Mouse (Mus musculus) hindbrain, embryonic 14.5 days (tissue): ENCODE results near the gene Rpl10a. TPM values are rescaled to one million over a fixed set of nuclear protein-coding genes. Genes with fewer than 3 reads are reported as not detected.

Experiments
- ATAC-seq: fragments of 200-750 bp; cut with Nextera tagmentation; 2 replicates; pipeline ENCODE4 v1.8.0; 2017; ENCODE audit warnings: moderate number of reproducible peaks, mild to moderate bottlenecking, moderate TSS enrichment, moderate library complexity; ENCODE audit not compliant: low FRiP score
- DNase-seq: peaks from one replicate; pipeline ENCODE4 v3.0.0-alpha.2; 2015; ENCODE audit warnings: low spot score
- H3K27ac ChIP-seq: fragments of 300-500 bp; sonication (generic); 2 replicates; pipeline ENCODE4 v1.5.1; 2014; ENCODE audit warnings: mild to moderate bottlenecking, moderate library complexity
- H3K27me3 ChIP-seq: fragments of 300-500 bp; sonication (generic); 2 replicates; pipeline ENCODE4 v1.6.1; 2014; ENCODE audit warnings: mild to moderate bottlenecking, low read length, mixed read lengths; ENCODE audit not compliant: control insufficient read depth, insufficient read depth
- H3K36me3 ChIP-seq: fragments of 300-500 bp; sonication (generic); replicated peaks from 2 replicates; pipeline ENCODE4 v1.6.1; 2014; ENCODE audit not compliant: control insufficient read depth, insufficient read depth
- H3K4me1 ChIP-seq: fragments of 300-500 bp; sonication (generic); replicated peaks from 2 replicates; pipeline ENCODE4 v1.6.1; 2014; ENCODE audit warnings: antibody characterized with exemption, low read length, mixed read lengths; ENCODE audit not compliant: control insufficient read depth, insufficient read depth
- H3K4me2 ChIP-seq: fragments of 300-500 bp; sonication (generic); replicated peaks from 2 replicates; pipeline ENCODE4 v1.6.1; 2014; ENCODE audit warnings: mild to moderate bottlenecking, moderate library complexity
- H3K4me3 ChIP-seq: fragments of 300-500 bp; sonication (generic); replicated peaks from 2 replicates; pipeline ENCODE4 v1.5.1; 2014; ENCODE audit warnings: mild to moderate bottlenecking, low read length
- H3K9ac ChIP-seq: fragments of 300-500 bp; sonication (generic); 2 replicates; pipeline ENCODE4 v1.6.1; 2014
- H3K9me3 ChIP-seq: fragments of 300-500 bp; sonication (generic); 2 replicates; pipeline ENCODE4 v1.6.1; 2016; ENCODE audit warnings: low read length; ENCODE audit not compliant: control insufficient read depth
- WGBS: fragments of 180-500 bp; shearing (Covaris S2); extraction: QIAGEN DNeasy Blood & Tissue Kit; methylation state at CpG from one replicate; pipeline ENCODE4 v1.1.7; 2014; 5-methylcytosine and 5-hydroxymethylcytosine counted together
- polyA plus RNA-seq: library from polyadenylated mRNA; unstranded; fragments of >200 nt; fragmentation: Nextera tagmentation; extraction: Ambion mirVana; gene quantifications from 2 replicates; pipeline ENCODE4 v1.2.1, GENCODE M21; 2014

The Rpl10a gene
- polyA plus RNA-seq, 1 experiment from 2014 or later: 441 TPM

DNA sequence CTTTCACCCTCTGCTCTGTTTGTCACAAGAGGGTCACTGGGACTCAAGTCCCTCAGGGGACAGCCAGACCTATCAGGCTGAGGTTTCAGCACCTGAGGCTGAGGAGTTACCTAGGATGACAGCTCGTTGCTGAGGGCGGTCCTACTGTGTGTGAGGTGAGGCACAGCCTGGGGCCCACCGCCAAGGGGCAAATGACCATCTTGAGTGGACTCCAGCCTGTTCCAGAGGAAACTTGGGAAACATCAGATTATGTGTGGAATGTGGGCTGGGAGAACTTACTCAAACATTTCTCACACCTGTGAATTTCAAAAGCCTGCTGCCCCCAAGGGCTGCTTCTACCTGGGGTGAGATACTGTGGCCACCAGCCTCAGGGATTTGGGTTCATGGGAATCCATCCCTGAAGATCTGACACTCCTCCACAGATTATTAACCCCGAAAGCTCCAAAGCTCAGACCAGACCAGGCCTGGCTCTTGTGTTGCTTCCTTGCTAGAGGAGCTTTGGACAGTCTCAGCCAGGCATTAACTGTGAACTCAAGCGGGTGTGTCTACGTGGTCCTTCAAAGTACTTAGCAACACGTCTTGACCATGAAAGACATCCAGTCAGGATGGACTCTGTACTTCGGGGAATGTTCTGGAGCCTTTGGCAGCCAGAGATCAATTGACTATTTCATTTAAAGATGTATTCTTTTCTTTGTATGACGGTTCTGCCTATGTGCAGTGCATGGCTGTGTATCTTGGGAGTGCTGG, 32.4 kb downstream of the Rpl10a start:
- H3K4me2 ChIP-seq: no peak overlapping the region
- H3K9ac ChIP-seq: no peak overlapping the region
- no peaks in the 10 kb centered on the region for H3K9me3 ChIP-seq
- no peak for DNase-seq
- WGBS: 85% methylated on average over 9 of the region's 9 CpGs
- H3K4me3 ChIP-seq: no peak overlapping the region
- H3K27ac ChIP-seq: no peak overlapping the region
- H3K27me3 ChIP-seq: peaks cover 70% of the 10 kb centered on the region
- no peaks in the 10 kb centered on the region for H3K36me3 ChIP-seq
- H3K4me1 ChIP-seq: peaks cover 14% of the 10 kb centered on the region
- ATAC-seq: no peak

DNA sequence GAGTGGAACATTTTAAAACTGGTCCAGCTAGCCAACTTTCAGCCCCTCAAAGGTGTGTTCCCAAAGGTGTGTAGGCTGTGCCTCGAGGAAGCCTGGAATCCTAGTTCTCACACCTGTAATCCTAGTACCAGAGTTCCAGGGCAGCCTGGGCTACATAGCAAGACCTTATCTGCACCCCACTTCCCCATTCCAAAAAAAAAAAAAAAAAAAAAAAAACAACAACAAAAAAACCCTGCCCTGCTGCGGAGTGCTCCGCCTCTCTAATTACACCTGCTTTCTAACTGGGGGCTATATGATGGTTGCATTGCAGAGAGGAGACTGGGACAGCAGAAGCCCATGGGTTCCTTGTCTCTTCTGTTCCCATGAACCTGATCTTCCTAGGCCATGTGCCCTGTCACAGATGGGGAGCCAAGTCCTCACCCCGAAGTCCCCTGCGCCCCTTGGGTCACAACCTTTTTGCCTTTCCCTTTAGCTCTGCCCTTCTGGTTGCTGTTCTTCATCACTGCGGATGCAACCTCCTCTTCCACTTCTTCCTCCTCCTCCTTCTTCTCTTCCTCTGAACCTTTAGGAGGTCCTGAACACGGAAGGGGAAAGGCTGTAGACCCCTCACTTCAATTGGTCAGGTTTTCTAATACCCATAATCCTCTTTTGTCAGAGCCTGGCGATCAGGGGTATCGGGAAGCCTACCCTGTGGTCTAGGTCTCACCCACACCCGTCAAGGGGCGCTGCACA, 33.8 kb downstream of the Rpl10a start:
- Histone ChIP-seq H3K27me3 (peaks cover 75% of the 10 kb centered on the region), H3K9ac (peak overlapping the region; percentile 47), H3K4me2 (peak overlapping the region; percentile 51), H3K4me1 (peaks cover 14% of the 10 kb centered on the region), H3K9me3 (no peaks in the 10 kb centered on the region), H3K36me3 (no peaks in the 10 kb centered on the region), H3K27ac (no peak overlapping the region), H3K4me3 (peak overlapping the region; percentile 29)
- DNase-seq: no peak
- ATAC-seq: no peak
- 34% methylated on average over 11 of the region's 11 CpGs for WGBS

DNA sequence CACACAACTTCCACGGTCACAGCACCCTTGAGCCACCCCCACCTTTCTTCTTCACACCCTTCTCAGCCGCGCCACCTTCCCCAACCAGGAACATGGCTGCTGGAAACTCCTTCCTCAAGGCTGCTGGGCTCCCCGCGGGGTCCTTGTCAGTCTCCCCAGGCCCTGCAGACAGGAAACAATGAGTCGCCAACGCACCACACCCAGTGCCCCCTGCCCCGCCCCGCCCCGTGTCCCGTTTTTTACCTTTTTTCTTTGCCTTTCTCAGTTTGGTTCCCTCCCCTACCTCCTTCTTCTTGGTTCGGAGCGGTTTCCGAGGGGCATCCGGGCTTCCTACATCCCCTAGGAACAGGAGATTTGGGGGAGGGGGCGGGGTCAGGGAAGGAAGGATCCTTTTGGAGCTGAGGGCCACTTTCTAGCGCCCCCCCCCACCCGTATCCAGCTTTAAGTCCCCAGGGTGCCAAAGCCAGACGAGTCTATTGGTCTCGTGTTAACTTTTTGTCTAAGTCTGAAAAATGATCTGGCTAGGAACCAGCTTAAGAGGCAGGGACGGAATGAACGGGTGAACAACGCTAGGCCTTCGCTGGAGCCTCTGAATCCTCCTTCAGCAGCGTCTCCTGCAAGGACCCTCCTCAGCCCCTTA, 34.5 kb downstream of the Rpl10a start:
- Histone ChIP-seq H3K4me1 (peaks cover 14% of the 10 kb centered on the region), H3K27me3 (peaks cover 75% of the 10 kb centered on the region), H3K4me3 (peak overlapping the region; percentile 29), H3K36me3 (no peaks in the 10 kb centered on the region), H3K9me3 (no peaks in the 10 kb centered on the region), H3K9ac (peak overlapping the region; percentile 47), H3K27ac (no peak overlapping the region), H3K4me2 (peak overlapping the region; percentile 51)
- DNase-seq: no peak
- WGBS: under 1% methylated on average over 25 of the region's 25 CpGs
- no peak for ATAC-seq

DNA sequence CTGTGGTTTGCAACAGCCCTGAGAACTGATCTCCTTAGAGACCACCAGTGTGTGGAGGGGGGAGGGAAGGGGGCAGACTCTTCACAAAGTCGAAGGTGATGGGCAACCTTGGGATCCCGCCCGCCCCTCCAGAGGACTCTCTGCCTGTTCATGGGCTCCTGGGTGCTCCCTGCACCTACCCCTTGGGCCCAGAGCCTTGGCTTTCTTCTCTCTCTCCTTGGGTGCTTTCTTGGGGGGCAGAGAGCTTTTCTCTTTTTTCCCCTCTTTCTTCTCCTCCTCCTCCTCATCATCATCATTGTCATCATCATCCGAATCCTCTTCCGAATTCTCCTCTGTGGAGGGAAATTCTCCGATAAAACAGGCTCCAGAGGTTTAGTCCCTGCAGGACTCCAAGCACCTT, 35.2 kb downstream of the Rpl10a start:
- H3K4me1 ChIP-seq: peaks cover 14% of the 10 kb centered on the region
- H3K4me2 ChIP-seq: peak overlapping the region; percentile 51; the same call in 1 of the 2 replicates
- 5% methylated on average over 6 of the region's 6 CpGs for WGBS
- H3K27ac ChIP-seq: no peak overlapping the region
- no peaks in the 10 kb centered on the region for H3K36me3 ChIP-seq
- peaks cover 71% of the 10 kb centered on the region for H3K27me3 ChIP-seq
- no peak for DNase-seq
- no peak overlapping the region for H3K9ac ChIP-seq
- H3K4me3 ChIP-seq: no peak overlapping the region
- no peak for ATAC-seq
- H3K9me3 ChIP-seq: no peaks in the 10 kb centered on the region

DNA sequence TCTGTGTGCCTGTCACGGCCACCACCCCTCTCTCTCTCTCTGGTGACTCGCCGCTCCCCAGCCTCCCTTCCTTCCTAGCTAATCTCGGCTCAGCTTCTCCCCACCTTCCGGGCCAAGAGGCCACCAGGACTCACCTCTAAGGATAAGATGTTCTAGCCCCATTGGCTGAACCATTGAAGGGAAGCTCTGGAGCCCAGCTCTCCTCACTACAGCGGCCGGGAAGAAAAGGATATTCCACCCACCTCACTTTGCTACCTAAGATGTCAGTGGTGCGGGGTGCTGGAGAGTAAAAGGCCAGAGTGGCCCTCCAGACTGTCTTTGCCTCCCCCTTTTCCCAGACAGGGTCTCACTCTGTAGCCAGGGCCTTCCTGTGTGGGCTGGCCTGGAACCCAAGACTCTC, 36.9 kb downstream of the Rpl10a start, which contains the start of gene Tulp1:
Tulp1 (minus strand) TSS at position 101 of the 400 bp plus-strand sequence.
- DNase-seq (no peak), ATAC-seq (no peak)
- Histone ChIP-seq H3K4me2 (peak within 1 kb of the TSS; percentile 30), H3K9me3 (no peaks in the 10 kb centered on the region), H3K36me3 (no peaks in the 10 kb centered on the region), H3K4me3 (peak within 1 kb of the TSS; percentile 9; the same call in 1 of the 2 replicates), H3K4me1 (peaks cover 14% of the 10 kb centered on the region), H3K9ac (no peak within 1 kb of the TSS), H3K27ac (no peak within 1 kb of the TSS), H3K27me3 (peaks cover 60% of the 10 kb centered on the region)
- WGBS: 27% methylated on average over 8 of the region's 8 CpGs

DNA sequence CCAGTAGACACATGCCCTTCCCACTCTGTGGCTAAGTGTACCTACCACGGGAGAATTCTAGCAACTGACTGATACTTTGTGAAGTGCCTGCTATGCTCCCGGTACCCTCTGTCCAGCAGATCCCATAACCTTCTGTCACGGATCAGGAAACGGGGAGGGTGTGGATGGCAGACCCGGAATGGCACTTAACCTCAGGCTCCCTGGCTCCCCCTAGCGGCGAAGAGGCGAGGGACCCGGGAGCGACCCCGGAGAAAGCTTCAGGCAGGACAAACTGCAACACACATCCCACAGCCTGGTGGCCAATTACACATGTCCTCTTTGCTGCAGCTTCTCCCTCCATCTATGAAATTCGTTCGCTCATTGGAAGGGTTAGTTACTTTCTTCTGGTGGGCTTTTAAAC, 40.2 kb downstream of the Rpl10a start:
- DNase-seq: peak; percentile 50

DNA sequence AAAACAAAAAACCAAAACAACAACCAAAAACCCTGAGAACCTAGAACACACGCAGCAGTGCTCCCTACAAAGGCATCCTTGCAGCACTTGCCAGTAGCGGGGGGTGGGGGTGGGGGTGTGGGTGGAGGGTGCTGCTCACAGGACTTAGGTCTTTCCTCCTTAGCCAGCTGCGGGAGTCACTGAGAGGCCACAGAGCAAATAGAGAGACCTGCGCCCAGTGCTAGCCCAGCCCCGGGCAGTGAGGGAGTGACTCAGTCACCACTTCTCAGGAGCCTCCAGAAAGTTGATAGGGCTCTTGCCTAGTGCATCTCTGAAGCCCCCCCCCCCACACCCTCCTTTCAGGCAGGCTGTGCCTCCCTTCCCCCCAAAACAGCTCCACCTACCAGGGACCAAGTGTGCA, 40.8 kb downstream of the Rpl10a start:
- no peak for ATAC-seq
- H3K4me2 ChIP-seq: no peak overlapping the region
- peaks cover 30% of the 10 kb centered on the region for H3K27me3 ChIP-seq
- H3K4me1 ChIP-seq: peaks cover 3% of the 10 kb centered on the region; the same call in 1 of the 2 replicates
- 80% methylated on average over 5 of the region's 5 CpGs for WGBS
- H3K36me3 ChIP-seq: no peaks in the 10 kb centered on the region
- no peak overlapping the region for H3K9ac ChIP-seq
- H3K4me3 ChIP-seq: no peak overlapping the region
- H3K27ac ChIP-seq: no peak overlapping the region
- no peaks in the 10 kb centered on the region for H3K9me3 ChIP-seq
- no peak for DNase-seq

More for the DNA sequence above, 40.2 kb downstream of the Rpl10a start:
- Histone ChIP-seq H3K27me3 (peaks cover 30% of the 10 kb centered on the region), H3K4me2 (no peak overlapping the region), H3K9me3 (no peaks in the 10 kb centered on the region), H3K4me3 (no peak overlapping the region), H3K27ac (no peak overlapping the region), H3K36me3 (no peaks in the 10 kb centered on the region), H3K4me1 (peaks cover 5% of the 10 kb centered on the region; the same call in 1 of the 2 replicates), H3K9ac (no peak overlapping the region)
- no peak for ATAC-seq
- 7% methylated on average over 13 of the region's 13 CpGs for WGBS

DNA sequence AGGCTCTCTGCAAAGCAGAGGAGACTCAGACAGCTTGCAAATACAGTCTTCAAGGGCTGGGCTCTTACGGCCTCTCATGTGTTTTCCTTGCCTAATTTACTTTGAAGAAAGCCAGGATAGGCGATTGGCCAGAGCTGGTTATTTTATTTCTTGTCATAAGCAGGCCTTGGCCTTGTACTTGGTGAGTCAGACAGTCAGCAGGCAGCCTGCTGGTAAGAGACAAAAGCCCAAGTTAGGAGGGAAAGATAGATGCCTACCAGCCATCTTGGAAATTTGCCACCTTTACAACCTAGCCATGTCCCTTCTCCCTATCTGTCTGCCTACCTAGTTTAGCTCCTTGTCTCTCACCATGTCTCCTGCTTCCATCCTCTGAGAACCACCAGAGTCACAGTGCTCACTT, 43.0 kb downstream of the Rpl10a start:
- Histone ChIP-seq H3K27ac (no peak overlapping the region), H3K27me3 (peaks cover 31% of the 10 kb centered on the region), H3K4me1 (no peaks in the 10 kb centered on the region; the same call in 1 of the 2 replicates), H3K9ac (no peak overlapping the region), H3K36me3 (no peaks in the 10 kb centered on the region), H3K4me3 (no peak overlapping the region), H3K9me3 (no peaks in the 10 kb centered on the region), H3K4me2 (no peak overlapping the region)
- DNase-seq (no peak), ATAC-seq (no peak)
- WGBS: 76% methylated on average over 2 of the region's 2 CpGs

DNA sequence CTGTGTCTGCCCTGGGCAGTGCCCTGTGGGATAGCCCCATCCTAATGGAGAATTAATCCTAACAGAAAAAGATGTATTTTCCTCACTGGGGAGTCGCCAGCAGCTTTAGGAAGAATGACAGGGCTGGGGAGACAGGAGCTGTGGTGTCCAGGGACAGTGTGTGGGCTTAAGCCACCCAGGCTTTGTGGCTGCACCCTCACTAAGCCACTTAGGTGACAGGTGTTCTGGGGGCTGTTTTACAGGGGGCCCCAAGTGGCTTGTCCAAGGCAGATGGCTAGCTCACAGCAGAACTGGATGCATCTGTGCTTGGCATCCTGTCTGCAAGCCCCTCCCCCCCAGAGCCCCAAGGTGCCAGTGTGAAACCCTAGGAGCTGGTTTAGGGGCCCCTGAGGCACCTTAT, 43.7 kb downstream of the Rpl10a start:
- ATAC-seq: no peak
- H3K27me3 ChIP-seq: peaks cover 35% of the 10 kb centered on the region
- no peak for DNase-seq
- no peak overlapping the region for H3K4me2 ChIP-seq
- H3K9ac ChIP-seq: no peak overlapping the region
- no peak overlapping the region for H3K4me3 ChIP-seq
- no peaks in the 10 kb centered on the region for H3K36me3 ChIP-seq
- H3K27ac ChIP-seq: no peak overlapping the region
- WGBS: 53% methylated on average over 1 of the region's 1 CpGs
- no peaks in the 10 kb centered on the region; the same call in 1 of the 2 replicates for H3K4me1 ChIP-seq
- no peaks in the 10 kb centered on the region for H3K9me3 ChIP-seq
